Mouse (Mus musculus) G1E (cell line): Measurements from ENCODE around the gene Dnah7a.
"Not testable (repeated sequence)": the region's sequence is repeated elsewhere in the genome, so short reads cannot be mapped to it uniquely, and the experiment has no call there.

Experiments
- CTCF ChIP-seq: IDR thresholded peaks from 2 replicates; pipeline ENCODE4 v1.5.1; 2012; ENCODE audit warnings: low read depth, low read length, inconsistent platforms, mixed read lengths
- GATA1 ChIP-seq: IDR thresholded peaks from 2 replicates; pipeline ENCODE4 v1.6.1; 2012; ENCODE audit warnings: borderline replicate concordance, low read length, inconsistent platforms, mixed read lengths
- POLR2AphosphoS5 ChIP-seq: IDR thresholded peaks from 2 replicates; pipeline ENCODE4 v1.6.1; 2012; ENCODE audit warnings: low read depth, low read length, inconsistent platforms; ENCODE audit not compliant: insufficient replicate concordance
- TAL1 ChIP-seq: conservative IDR thresholded peaks from 2 replicates; pipeline ENCODE4 v1.6.1; 2012; ENCODE audit warnings: low read depth, low read length, inconsistent platforms, mixed read lengths

DNA sequence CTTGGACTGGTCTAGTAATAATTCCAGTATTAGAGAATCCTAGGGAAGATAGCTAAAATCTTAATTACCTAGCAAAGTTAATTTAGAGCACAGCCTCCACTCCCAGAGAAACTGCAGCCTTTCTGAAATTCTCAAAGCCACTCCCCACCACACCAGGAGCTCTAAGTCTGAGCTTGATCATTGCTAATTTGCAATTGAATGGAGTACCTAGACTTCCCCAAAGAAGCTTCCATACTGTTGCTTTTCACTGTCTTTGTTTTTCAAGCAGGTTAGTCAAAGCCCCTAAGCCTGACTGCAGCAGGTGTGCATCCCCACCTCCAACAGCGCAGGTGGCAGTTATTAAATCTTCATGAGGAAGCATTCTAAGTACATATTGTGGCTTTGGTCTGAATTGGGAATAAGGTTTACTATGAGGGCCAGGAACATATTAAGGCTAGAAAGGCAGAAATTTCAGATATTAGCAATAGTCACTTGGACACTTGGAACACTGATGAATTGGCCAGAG lies 43.3 kb upstream of the Dnah7a start:
- not testable (repeated sequence) for TF ChIP-seq CTCF, GATA1, TAL1, POLR2AphosphoS5
